Mouse (Mus musculus) adrenal gland, adult 18-20 months (tissue): ENCODE data around the gene Dhx57. TPM values are rescaled to one million over a fixed set of nuclear protein-coding genes. Genes with fewer than 3 reads are reported as not detected.
"Not testable (repeated sequence)": the region's sequence is repeated elsewhere in the genome, so short reads cannot be mapped to it uniquely, and the experiment has no call there.

ENCODE experiments used
- DNase-seq, 2 experiments: peaks; one replicate each; pipeline ENCODE4 v3.0.0; 2021 to 2022; ENCODE audit warnings: low spot score in 2 of 2
- long read RNA-seq, 2 experiments: library from polyadenylated mRNA; stranded (forward); transcript quantifications; one replicate each; pipeline ENCODE4 v2.0.0; 2021
- total RNA-seq, 2 experiments: library from RNA; stranded (reverse); gene quantifications; 1 replicate in 1 of 2; 2 replicates in 1 of 2; pipeline ENCODE4 v1.2.3; 2021

The Dhx57 gene
- total RNA-seq, result 10 to 100 TPM in 1 of 2 experiments, 1 to 10 TPM in 1; 9.3 to 11.0 TPM
- long read RNA-seq, experiment 1, full-length matches to known transcripts, result 2 of 5 reads
- long read RNA-seq, experiment 1, partial matches to known transcripts, result 1 of 5 reads
- long read RNA-seq, experiment 1, other reads (novel, unspliced or antisense), result 2 of 5 reads
- long read RNA-seq, experiment 2, full-length matches to known transcripts, result 8 of 12 reads
- long read RNA-seq, experiment 2, partial matches to known transcripts, result 3 of 12 reads
- long read RNA-seq, experiment 2, other reads (novel, unspliced or antisense), result 1 of 12 reads

DNA sequence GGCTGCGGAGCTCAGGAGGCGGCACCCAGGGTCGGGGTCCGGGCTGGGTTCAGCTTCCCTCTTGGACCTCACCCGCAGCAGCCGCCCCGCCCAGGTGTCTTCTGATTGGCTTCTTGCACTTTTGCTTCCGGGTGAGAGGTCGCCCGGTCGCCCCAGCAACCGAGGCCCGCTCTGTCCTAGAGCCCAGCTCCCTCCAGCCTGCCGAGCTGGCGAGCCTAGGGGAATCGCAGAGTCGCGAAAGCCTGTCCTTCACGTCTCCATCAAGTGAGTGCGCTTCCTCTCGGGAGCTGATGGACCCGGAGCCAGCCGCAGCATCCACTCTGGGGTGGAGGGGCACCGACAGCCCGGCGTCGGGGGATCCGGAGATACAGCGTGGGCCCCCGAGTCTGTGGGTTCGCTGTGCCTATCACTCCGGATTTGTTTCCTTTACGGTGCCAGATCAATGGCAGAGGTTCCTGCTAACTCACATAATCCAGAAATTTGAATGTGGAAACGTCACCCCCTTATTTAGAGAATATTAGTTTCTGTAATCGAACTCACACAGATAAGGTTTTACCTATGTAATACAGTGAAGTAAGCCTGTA, at the start of gene Dhx57, which contains the start of gene Morn2:
Dhx57 (minus strand) TSS at position 403 of the 584 bp plus-strand sequence.
Morn2 (plus strand) TSS at position 130 of the 584 bp plus-strand sequence.
- DNase-seq, result peak; percentile 99

DNA sequence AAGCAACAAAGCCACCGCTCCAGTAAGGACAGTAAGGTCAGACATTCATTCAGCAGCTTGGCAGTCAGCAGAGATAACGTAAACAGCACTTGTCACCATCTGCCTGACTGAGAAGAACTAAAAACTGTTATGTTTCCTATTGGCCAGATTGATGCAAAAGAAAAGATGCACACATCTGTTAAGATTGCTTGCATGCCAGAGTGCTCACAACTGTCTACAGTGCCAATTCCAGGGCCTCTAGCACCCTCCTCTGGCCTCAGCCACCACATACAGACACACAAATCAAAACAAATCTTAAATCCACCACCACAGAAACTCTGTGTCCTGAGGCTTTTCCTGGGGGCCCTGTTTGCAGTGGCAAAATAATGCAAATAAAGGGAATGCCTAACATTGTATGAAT, 42.1 kb upstream of the Dhx57 start:
- DNase-seq, result no peak

GRCm38 (mm10) chr17:80326431-80326830, 36.2 kb upstream of the Dhx57 start:
- no peak for DNase-seq

DNA sequence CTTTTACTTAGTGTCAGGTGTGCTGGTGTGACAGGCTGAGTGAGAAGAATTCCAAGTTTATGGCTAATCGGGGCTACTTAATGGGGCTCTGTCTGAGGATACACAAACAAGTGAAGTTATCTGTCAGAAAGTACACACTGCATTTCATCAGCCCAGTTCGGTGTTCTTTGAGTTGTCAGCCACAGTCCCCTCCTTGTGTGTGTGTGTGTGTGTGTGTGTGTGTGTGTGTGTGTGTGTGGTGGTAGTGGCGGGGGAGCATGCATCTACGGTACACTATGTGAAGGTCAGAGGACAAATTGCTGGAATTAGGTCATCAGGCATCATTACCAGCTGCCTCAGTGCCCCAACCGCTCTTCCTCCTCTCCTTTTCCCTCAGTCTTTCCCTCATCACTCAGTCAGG, 35.2 kb upstream of the Dhx57 start:
- no peak for DNase-seq

DNA sequence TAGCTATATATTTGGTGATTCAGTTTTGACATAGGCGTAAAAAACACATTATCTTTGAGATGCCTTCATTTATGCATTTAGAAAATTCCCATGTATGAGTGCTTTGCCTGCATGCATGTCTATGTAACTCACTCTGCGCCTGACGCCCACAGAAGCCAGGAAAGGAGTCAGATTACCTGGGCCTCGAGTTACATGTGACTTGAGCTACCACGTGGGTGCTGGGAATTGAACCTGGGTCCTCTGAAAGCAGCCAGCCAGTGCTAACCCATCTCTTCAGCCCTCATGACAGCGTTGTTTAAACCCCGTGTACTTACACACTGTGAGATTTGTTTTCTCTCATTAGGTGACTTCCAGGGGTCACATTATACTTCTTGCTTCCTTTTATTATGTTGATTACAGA, 34.2 kb upstream of the Dhx57 start:
- DNase-seq, result no peak

GRCm38 (mm10) chr17:80323658-80324057, 33.4 kb upstream of the Dhx57 start:
- DNase-seq, result no peak

- DNase-seq, result no peak
These were observed 32.7 kb upstream of the Dhx57 start for GRCm38 (mm10) chr17:80323015-80323414.

- DNase-seq, result no peak
These were observed 32.0 kb upstream of the Dhx57 start for GRCm38 (mm10) chr17:80322228-80322627.

- no peak for DNase-seq
These were observed 22.1 kb upstream of the Dhx57 start for GRCm38 (mm10) chr17:80312405-80312804.

DNA sequence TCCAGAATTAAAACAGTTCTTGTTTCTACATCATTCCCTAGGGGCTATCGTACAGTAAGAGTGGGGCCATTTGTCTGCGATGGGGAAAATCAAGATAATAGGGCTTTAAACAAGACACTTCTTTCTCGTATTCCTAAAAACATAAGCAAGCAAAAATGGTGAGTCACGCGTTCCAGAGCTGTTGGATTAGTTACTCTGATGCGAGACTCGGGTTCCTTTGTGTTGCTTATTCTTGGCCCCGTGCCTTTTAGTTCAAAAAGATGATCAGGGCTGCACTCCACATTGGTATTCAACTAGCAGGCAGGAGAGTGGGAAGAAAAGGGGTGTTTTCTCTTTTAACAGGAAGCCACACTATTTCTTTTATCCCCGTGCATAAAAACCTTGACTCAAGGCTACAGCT, 21.5 kb upstream of the Dhx57 start:
- no peak for DNase-seq

DNA sequence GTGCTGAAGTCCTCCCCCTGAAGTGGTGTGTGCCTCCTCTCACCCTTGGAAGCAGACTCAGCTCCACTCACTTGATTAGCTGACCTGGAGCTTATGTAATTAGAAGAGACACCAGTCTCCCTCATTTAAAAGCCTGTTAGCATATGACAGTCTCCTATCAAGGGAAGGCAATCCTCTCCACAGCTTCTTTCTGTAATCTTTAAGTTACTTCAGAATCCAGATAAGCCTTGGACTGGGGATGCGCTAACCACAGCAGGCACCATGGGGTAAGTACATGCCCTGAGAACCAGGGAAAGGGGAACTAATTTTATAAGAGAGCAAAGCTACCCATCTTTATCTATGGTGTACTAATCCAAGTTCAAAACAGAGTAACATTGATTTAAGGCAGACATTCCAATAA, 17.0 kb upstream of the Dhx57 start, which contains the start of gene Arhgef33:
Arhgef33 (plus strand) TSS at position 157 of the 400 bp plus-strand sequence.
- DNase-seq, result no peak

DNA sequence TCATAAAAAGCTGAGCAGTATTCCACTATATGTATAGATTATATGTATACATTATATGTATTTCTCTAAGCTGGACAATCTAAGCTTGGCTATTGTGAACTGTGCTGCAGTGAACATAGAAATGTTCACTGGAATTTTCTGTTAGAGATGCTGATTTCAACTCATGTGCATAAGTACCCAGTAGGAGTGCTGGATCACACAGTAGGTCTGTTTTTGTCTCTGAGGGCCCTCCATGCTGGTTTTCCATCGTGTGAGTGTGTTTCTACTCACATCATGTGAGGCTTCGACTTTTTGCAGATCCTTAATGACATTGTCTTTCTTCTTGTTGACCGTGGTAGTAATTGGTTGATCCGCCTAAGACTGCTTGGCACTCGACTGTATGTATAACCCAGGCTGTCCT, 8.6 kb upstream of the Dhx57 start:
- DNase-seq, result no peak

DNA sequence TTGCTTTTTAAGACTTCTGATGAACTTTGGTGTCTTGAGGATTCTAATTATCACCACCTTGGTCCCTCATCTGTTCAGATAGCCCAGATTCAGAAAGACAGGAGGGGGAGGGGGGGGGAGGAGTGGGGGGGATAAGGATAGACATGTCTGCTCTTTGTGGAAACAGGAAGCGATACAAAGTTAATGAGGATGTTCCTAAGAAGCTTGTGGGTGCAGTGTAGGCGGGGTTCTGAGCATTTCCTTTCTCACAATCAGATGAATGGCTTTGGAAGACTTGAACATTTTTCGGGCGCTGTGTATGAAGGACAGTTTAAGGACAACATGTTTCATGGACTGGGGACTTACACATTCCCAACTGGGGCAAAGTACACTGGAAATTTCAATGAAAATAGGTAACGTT, 5.0 kb upstream of the Dhx57 start:
- DNase-seq, result no peak

DNA sequence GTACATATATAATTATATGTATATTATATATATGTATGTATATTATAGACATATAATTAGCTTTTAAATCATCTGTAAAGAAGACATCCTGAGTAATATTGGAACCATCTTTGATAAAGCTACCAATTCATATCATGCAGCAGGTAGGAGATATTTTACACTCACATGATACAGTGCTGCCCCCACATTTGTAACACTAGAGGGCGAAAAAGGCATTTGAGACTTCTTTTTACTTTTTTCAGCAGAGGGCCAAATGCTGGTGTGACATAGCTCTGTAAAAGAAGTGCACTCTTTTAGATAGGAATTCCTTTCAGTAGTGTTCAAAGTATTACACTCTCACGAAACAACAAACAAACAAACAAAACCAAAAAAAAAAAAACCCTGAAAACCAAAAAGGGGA, 872 bp upstream of the Dhx57 start:
- no peak for DNase-seq

DNA sequence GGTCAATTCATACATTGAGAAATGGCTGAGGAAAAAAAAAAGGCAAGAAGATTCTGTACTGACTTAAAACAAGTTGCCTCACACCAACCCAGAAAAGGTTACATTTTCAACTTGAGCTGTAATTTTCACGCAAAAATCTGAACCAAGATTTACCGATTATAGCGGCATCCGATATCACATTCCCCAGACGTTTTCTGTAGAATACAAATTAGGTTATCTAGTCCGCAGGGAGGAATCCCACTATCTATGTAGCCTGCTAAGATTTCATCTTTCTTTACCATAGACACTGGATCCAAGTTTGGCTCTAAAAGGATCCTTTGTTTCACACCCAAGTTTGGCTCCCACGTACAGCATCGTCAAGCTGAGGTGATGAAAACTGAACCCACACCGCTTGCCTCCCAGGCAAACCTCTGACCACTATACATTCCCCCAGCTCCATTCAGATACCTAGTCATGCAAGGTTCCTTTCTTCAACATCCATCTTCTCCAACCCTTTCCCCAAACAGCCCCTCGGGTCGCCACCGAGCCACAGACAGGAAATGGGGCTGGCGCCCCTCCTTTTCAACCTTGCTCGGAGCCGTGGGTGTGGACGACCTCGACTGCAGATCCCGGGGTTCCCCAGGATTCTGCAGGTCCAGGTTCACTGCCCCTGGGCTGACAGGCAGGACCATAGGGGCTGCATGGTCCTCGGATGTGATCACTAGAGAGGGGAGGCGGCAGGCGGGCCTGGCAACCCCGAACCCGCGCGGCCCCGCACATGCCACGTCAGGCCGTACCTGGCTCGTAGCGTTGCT, 799 bp downstream of the Dhx57 start:
- no peak for DNase-seq

- DNase-seq, result no peak
These were observed 2.3 kb downstream of the Dhx57 start for GRCm38 (mm10) chr17:80288012-80288411.

DNA sequence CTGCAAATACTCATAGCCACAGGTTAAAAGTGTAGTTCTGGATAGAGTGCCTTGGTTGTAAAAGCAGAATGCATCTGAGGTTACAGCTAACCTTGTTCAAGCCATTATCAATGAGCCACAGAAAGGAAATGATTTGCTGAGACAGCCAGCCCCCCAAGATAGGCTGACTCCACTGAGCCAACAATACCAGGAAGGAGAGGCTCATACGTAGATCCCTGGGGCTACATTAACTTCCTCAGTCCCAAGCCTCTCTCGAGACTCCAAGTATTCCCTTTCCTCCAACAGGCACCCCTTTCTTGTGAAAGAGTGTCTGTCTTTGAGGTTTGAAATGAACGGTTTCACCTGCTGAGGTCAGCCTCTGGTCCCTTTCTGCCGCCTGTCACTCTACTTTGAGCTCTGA, 5.8 kb downstream of the Dhx57 start:
- no peak for DNase-seq

GRCm38 (mm10) chr17:80279340-80280070, 10.8 kb downstream of the Dhx57 start:
- DNase-seq, result no peak

DNA sequence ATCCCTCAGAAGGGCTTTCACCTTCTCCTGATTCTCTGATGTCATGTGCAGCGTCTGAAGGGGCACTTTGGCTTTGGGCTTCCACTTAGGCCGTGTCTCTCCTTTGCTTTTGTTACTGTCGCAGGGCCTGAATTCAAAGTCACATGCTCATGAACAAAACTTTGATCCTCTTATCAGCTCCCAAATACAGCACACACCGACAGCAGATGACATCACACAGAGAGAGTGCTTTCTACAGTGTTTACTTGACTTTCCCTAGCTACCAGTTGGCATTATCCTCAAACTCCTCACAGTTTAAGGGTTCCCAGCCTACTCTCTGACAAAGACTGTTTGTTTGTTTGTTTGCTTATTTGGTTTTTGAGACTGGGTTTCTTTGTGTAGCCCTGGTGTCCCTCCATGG, 12.0 kb downstream of the Dhx57 start:
- no peak for DNase-seq

DNA sequence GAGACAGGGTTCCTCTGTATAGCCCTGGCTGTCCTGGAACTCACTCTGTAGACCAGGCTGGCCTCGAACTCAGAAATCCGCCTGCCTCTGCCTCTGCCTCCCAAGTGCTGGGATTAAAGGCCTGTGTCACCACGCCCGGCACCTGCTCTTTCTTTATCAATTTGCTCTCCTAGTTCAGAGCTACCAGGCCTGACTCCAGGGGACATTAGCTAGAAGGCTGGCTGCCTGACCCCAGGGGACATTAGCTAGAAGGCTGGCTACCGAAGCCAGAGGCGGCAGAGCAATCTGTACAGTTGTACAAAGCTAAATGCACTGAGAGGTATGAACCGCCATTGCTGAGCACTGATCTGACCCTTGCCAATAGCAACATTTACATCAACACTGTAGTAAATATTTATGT, 19.7 kb downstream of the Dhx57 start:
- DNase-seq, result not testable (repeated sequence)

DNA sequence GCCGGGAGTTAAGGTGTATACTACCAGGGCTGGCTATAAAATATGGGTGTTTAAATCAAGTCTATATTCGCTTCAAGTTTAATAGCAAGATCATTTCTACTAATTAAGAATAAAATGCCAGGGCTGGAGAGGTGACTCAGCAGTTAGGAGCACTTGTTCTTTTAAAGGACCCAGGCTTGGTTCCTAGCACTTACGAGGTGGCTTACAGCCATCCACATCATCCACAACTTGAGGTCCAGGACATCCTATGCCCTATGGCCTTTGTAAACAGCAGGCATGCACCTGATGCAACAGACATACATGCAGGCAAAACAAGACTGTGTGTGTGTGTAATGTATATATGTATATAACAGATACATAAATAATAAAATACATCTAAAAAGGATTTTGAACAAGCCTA, 22.1 kb downstream of the Dhx57 start:
- no peak for DNase-seq
